Mouse (Mus musculus) 3134 (cell line): ENCODE results near the gene Olfr1.

Source experiments
- DNase-seq: peaks from one replicate; pipeline ENCODE4 v3.0.0-alpha.2; 2011; ENCODE audit warnings: low spot score; ENCODE audit not compliant: insufficient read length; ENCODE audit errors: extremely low read depth

Gene Olfr1

DNA sequence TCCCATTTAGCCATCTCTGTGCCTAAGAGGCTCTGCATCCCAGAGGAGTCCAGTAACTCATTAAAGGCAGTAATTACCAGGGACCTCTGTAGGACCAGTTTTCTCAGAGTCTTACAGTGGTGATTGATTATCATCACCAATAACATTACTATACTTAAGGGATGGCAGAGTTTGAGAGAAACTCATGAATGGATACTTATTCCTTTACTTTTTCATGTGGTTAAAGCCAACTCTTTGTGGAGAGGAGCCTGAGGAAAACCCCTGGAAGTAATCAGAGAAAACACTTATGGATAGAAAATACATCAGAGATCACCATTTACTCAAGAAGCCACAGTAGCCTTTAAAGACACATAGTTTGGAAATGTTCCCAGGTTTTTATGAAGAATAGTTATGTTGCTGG is at the start of gene Olfr1:
Olfr1 (minus strand) TSS at position 101 of the 400 bp plus-strand sequence.
- no peak for DNase-seq

GRCm38 (mm10) chr11:73428377-73428776 is 29.0 kb upstream of the Olfr1 start, which contains the start of gene Olfr378:
Olfr378 (minus strand) TSS chr11:73428477.
- DNase-seq: no peak

GRCm38 (mm10) chr11:73395374-73395773 is 4.0 kb downstream of the Olfr1 start:
- no peak for DNase-seq

GRCm38 (mm10) chr11:73370946-73371345 is 28.5 kb downstream of the Olfr1 start, which contains the start of gene Olfr376:
Olfr376 (plus strand) TSS chr11:73371246.
- DNase-seq: no peak

DNA sequence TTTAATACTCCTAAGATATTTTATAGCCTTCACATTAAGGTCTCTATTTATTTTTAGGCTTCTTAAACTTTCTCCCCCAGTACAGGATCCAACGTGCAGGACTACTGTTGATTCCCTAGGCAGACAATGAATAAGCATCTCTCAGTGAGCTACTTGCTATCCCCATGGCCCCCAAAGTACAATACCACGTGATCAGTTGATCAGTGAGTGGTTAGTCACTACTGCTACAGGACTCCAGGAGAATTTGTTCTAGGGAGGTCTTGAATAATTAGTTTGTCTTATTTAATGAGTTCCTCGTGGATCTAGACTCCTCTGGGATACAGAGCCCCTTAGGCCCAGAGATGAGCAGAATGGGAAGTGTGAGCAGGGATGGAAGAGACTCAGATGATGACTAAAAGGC is 48.9 kb downstream of the Olfr1 start, which contains the start of gene Olfr20:
Olfr20 (plus strand) TSS at position 301 of the 400 bp plus-strand sequence.
- DNase-seq: no peak
